Mouse (Mus musculus) erythroblast, embryonic 14.5 days (primary cell): Measurements from ENCODE around the gene Sat2. TPM values are rescaled to one million over a fixed set of nuclear protein-coding genes. Genes with fewer than 3 reads are reported as not detected.

ENCODE experiments used
- H3K27me3 ChIP-seq: 2 replicates; pipeline ENCODE4 v1.6.1; 2012; ENCODE audit warnings: inconsistent platforms; ENCODE audit not compliant: control insufficient read depth
- H3K36me3 ChIP-seq: 2 replicates; pipeline ENCODE4 v1.6.1; 2012; ENCODE audit warnings: mild to moderate bottlenecking, inconsistent platforms; ENCODE audit not compliant: control insufficient read depth
- H3K4me1 ChIP-seq: 2 replicates; pipeline ENCODE4 v1.6.1; 2012; ENCODE audit warnings: inconsistent platforms; ENCODE audit not compliant: control insufficient read depth
- H3K4me3 ChIP-seq: replicated peaks from 2 replicates; pipeline ENCODE3; 2012; ENCODE audit warnings: moderate library complexity, mild to moderate bottlenecking, inconsistent platforms
- H3K9me3 ChIP-seq: 2 replicates; pipeline ENCODE4 v1.6.1; 2012; ENCODE audit warnings: low read length, inconsistent platforms, mixed read lengths; ENCODE audit not compliant: control insufficient read depth
- GATA1 ChIP-seq: IDR thresholded peaks from 2 replicates; pipeline ENCODE4 v1.6.1; 2012; ENCODE audit warnings: low read length, inconsistent platforms, mixed read lengths
- TAL1 ChIP-seq: IDR thresholded peaks from 3 replicates; pipeline ENCODE4 v1.6.1; 2012; ENCODE audit warnings: low read length, inconsistent platforms, mixed read lengths
- polyA plus RNA-seq: library from polyadenylated mRNA; stranded (reverse); fragments of >175 nt; gene quantifications from 2 replicates; pipeline ENCODE4 v1.2.3, GENCODE M21; 2012

Gene Sat2
- polyA plus RNA-seq, 1 experiment, result not detected

DNA sequence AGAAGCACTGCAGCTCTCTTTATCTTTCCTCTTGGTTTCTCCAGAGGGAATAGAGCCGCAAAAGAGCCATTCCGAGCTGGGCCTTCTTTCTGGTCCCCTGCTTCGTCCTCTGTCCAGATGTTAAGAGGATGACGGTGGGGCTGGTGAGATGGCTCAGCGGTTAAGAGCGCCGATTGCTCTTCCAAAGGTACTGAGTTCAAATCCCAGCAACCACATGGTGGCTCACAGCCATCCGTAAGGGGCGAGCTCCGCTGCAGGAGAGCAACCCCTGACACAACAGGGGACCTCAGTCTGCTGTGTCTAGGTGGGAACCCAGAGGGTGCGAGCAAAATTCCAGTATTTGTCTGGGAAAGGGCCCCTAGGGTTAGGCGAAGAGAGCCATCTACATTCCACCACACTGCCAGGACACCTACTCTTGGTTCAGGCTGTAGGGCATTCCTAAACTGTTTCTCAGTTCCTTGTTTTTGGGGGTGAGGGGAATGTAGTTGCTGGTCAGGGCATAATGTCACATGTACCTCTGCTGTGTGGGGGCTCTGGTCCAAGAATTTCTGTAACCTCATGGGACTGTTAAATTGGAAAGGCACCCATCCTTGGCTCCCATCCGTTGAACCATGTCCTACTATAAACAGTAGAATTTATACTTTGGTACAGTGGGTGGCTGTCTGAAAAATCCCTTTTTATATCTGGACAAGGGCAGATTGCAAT is 41.3 kb downstream of the Sat2 start:
- TF ChIP-seq TAL1 (no peak), GATA1 (no peak)
- peaks cover 70% of the 10 kb centered on the region for H3K36me3 ChIP-seq
- H3K4me3 ChIP-seq, result peak overlapping the region; percentile 87
- H3K9me3 ChIP-seq, result no peaks in the 10 kb centered on the region
- no peaks in the 10 kb centered on the region for H3K27me3 ChIP-seq
- H3K4me1 ChIP-seq, result peaks cover 67% of the 10 kb centered on the region

DNA sequence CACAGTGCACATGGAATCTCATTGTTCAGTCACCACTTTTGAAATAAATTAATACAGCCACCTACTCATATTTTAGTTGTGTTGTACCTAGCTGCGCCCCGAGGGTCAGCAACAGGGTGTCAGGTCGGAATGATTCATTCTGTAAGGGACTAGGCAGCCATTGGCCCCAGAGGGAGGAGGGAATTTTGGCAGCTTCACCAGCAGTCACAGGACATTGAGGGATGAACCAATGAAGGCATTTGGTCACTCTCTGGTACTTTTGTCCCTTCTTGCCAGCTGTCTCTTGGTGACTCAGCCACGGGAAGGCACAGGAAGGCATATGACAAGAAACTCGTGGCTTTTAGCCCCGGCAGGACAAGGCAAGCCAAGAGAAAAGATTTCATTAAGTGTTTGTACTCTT is 42.0 kb downstream of the Sat2 start:
- no peaks in the 10 kb centered on the region for H3K9me3 ChIP-seq
- no peaks in the 10 kb centered on the region for H3K27me3 ChIP-seq
- H3K4me3 ChIP-seq, result peak overlapping the region; percentile 87
- H3K4me1 ChIP-seq, result peaks cover 66% of the 10 kb centered on the region
- peaks cover 70% of the 10 kb centered on the region for H3K36me3 ChIP-seq
- no peak for TF ChIP-seq TAL1
- TF ChIP-seq GATA1, result no peak

DNA sequence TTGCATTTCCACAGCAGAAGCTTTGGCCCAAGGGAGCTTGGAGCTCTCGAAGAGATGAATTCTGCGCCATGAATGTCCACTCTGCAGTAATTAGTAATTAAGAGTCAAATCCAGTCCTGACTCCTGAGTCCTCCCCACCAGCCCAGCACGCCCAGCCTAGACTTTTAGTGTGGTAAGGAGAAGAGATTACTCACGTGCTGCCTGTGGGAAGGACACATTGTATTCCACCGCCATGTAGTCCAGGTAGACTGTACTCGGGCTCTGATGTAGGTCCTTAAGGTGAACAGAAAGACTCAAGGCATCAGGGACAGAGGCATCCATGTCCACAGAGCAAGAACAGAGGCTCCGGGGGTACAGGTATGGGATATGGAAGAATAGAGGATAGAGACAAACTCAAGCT is 43.0 kb downstream of the Sat2 start:
- H3K9me3 ChIP-seq, result no peaks in the 10 kb centered on the region
- H3K36me3 ChIP-seq, result peaks cover 75% of the 10 kb centered on the region
- no peak overlapping the region for H3K4me3 ChIP-seq
- H3K27me3 ChIP-seq, result no peaks in the 10 kb centered on the region
- no peak for TF ChIP-seq TAL1
- TF ChIP-seq GATA1, result no peak
- H3K4me1 ChIP-seq, result peaks cover 75% of the 10 kb centered on the region

DNA sequence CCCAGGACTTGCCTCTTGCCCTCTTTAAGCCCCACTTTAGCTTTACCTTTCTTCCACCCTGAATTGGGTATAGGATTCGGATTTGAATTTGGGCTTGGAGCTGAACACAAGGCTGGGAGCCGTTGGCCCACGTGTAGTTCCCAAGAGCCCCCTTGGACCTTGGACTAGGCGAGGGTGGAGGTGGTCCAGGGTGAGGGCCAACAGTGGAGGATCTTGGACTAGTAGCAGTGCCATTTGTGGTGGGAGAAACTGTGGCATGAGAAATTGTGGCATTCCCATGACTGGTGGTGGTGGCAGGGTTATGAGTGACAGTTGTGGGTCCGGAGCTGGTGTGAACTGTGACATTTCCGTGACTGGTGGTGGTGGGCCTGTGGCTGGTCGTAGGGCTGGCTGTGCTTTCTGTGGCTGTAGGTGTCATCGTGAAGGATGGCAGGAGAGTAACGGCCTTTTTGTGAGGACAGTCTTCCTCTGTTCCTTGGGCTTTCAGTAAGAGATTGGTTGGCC is 43.7 kb downstream of the Sat2 start:
- H3K36me3 ChIP-seq, result peaks cover 75% of the 10 kb centered on the region
- TF ChIP-seq TAL1 (no peak), GATA1 (no peak)
- H3K27me3 ChIP-seq, result no peaks in the 10 kb centered on the region
- no peak overlapping the region for H3K4me3 ChIP-seq
- H3K4me1 ChIP-seq, result peaks cover 75% of the 10 kb centered on the region
- H3K9me3 ChIP-seq, result no peaks in the 10 kb centered on the region

DNA sequence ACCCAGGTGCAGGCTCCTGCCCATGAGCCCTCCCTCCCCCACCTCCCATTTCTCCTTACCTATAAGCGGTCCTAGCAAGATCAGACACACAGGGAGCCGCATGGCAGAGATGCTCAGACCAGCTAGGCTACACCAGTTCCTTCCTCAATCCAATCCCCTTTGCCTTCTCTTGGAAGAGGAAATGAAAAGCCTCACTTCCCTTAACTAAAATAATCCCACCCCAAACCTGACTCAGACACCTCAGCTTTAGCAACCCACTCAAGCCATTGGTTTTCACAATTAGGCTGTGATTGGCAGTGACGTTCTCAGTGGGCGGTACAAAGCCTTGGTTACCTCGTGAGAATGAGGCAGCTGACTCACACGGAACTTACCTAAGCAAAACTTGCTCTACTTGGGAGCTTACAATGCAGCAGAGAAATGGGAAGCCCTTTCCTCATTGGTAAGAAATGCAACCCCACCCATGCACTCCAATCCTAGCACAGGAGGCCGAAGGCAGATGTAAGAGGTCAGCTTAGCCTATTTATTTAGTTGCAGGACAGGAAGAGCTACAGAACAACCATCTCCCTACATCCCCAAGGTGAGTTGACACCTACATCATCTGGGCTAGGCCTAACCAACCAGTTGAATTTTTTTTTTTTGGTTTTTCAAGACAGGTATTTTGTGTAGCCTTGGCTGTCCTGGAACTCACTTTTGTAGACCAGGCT is 44.3 kb downstream of the Sat2 start, which contains the start of gene Cd68:
TSS of gene Cd68 (minus strand) at position 193 of the 704 bp plus-strand sequence.
- TF ChIP-seq TAL1, result no peak
- TF ChIP-seq GATA1, result no peak
- no peak within 1 kb of the TSS for H3K4me3 ChIP-seq

DNA sequence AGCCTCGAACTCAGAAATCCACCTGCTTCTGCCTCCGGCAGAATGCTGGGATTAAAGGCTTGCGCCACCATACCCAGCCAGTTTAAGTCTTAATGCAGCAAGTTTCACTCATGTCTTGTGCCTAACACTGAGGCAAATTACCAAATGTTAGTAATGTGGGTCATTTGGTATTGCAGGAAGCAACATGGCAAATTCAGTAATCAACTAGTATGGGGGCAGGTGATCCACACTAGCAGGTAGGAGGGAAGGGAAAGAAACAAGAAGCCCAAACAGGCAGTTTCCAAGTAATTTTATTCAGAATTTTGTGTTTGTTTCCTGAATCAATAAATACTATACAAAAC is 44.8 kb downstream of the Sat2 start:
- no peak for TF ChIP-seq GATA1
- no peaks in the 10 kb centered on the region for H3K27me3 ChIP-seq
- no peaks in the 10 kb centered on the region for H3K9me3 ChIP-seq
- H3K36me3 ChIP-seq, result peaks cover 82% of the 10 kb centered on the region
- no peak overlapping the region for H3K4me3 ChIP-seq
- peaks cover 73% of the 10 kb centered on the region for H3K4me1 ChIP-seq

More for the DNA sequence above, 44.3 kb downstream of the Sat2 start, which contains the start of gene Cd68:
- H3K9me3 ChIP-seq, result no peaks in the 10 kb centered on the region
- no peaks in the 10 kb centered on the region for H3K27me3 ChIP-seq
- H3K36me3 ChIP-seq, result peaks cover 81% of the 10 kb centered on the region
- H3K4me1 ChIP-seq, result peaks cover 76% of the 10 kb centered on the region

DNA sequence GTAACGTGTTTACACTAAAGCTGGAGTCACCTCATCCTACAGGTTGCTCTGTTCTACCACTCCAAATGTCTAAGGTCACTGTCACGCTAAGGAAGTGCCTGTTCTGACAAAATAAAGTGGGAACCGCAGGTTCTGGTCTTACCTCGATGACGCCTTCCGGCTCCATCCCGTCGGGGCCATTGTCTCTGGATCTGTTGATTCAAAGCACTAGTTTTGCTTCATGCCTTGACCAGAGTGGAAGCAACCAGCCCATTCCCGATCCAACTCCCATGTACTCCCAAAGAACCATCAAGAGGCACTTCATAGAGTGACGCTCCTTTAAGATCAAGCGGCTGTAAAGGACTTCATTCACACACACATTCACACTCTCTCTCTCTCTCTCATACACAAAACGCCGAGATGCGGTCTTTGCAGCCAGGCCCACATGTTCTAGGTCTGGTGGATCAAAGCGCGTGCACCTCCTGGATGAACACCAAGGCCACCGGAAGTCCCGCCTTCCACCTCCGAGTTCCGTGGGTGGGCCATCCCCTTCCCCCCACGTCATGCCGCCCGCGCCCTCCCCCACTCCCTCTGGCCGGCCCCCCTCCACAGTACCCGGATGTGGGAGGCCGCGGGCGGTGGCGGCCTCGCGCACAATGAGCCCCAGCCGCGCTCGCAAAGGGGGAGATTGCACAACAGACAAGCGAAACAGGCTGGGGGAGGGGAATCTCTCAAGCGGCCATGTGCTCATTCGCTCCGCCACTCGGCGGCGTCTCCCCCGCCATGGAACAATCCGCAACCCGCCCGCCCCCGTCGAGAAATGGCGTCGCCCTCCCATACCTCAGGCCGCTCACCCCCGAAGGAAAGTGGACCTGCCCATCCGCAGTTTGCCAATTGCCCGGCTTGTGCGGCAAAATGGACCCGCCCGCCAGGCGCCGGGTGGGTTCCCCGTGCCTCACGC is 49.2 kb downstream of the Sat2 start:
- no peaks in the 10 kb centered on the region for H3K27me3 ChIP-seq
- TF ChIP-seq GATA1, result no peak
- no peak for TF ChIP-seq TAL1
- peaks cover 68% of the 10 kb centered on the region for H3K4me1 ChIP-seq
- peaks cover 84% of the 10 kb centered on the region for H3K36me3 ChIP-seq
- H3K9me3 ChIP-seq, result no peaks in the 10 kb centered on the region
- peak overlapping the region; percentile 74 for H3K4me3 ChIP-seq

DNA sequence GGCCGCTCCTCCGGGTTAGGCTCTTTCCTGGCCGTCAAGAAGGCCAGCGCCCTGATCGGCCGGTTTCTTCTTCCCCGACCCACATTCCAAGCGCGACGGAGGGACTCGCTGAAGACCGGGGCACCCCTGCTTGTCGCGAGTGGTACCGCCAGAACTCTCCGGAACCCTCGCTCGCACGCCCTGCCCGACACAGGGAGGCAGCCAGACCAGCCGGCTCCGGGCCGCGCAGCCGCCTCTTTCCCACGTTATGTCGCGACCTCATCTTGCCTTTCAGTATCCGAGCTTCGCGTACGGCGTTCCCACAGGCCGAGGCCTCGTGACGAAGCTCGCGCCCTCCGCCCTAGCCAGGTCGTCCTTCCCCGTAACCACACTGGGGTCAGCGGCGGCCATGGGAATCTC is 49.9 kb downstream of the Sat2 start:
- Histone ChIP-seq H3K36me3 (peaks cover 84% of the 10 kb centered on the region), H3K4me1 (peaks cover 67% of the 10 kb centered on the region), H3K9me3 (no peaks in the 10 kb centered on the region), H3K4me3 (peak overlapping the region; percentile 74), H3K27me3 (no peaks in the 10 kb centered on the region)
- TF ChIP-seq GATA1, result no peak
- TF ChIP-seq TAL1, result no peak
